Mouse (Mus musculus) activated CD4-positive, CD25-positive, alpha-beta regulatory T cell, adult 4 months (primary cell): ENCODE measurements at regions not wholly inside any gene's neighbourhood (a gene's known extent, or its start where the extent isn't known, plus 50 kb on each side); places are given as distances from the start of the nearest gene placed in this dataset.

ENCODE experiments used
- ATAC-seq: one replicate; pipeline ENCODE4 v1.8.0; 2017

- ATAC-seq: no peak
These were observed 822.8 kb upstream of the Acvr2a start for GRCm38 (mm10) chr2:47991132-47991531.

- ATAC-seq: no peak
These were observed 819.7 kb upstream of the Acvr2a start for GRCm38 (mm10) chr2:47994185-47994584.

- ATAC-seq: no peak
These were observed 812.7 kb upstream of the Acvr2a start for GRCm38 (mm10) chr2:48001230-48001629.

- peak; percentile 83 for ATAC-seq
These were observed 812.0 kb upstream of the Acvr2a start for GRCm38 (mm10) chr2:48001800-48002507.

- ATAC-seq: no peak
These were observed 803.6 kb upstream of the Acvr2a start for GRCm38 (mm10) chr2:48010308-48010707.

GRCm38 (mm10) chr2:48027559-48027958, 786.4 kb upstream of the Acvr2a start:
- no peak for ATAC-seq

GRCm38 (mm10) chr2:48061375-48061774, 752.5 kb upstream of the Acvr2a start:
- ATAC-seq: no peak

GRCm38 (mm10) chr2:48063436-48063835, 750.5 kb upstream of the Acvr2a start:
- no peak for ATAC-seq

GRCm38 (mm10) chr2:48065162-48065561, 748.7 kb upstream of the Acvr2a start:
- no peak for ATAC-seq

- no peak for ATAC-seq
These were observed 731.6 kb upstream of the Acvr2a start for GRCm38 (mm10) chr2:48082120-48082799.

GRCm38 (mm10) chr2:48098287-48098686, 715.6 kb upstream of the Acvr2a start:
- no peak for ATAC-seq

GRCm38 (mm10) chr2:48098931-48099531, 714.9 kb upstream of the Acvr2a start:
- no peak for ATAC-seq

GRCm38 (mm10) chr2:48123662-48124061, 690.2 kb upstream of the Acvr2a start:
- ATAC-seq: no peak

- no peak for ATAC-seq
These were observed 675.8 kb upstream of the Acvr2a start for GRCm38 (mm10) chr2:48138051-48138611.

- ATAC-seq: no peak
These were observed 672.6 kb upstream of the Acvr2a start for GRCm38 (mm10) chr2:48141281-48141680.

GRCm38 (mm10) chr2:48154706-48155105, 659.2 kb upstream of the Acvr2a start:
- ATAC-seq: no peak

GRCm38 (mm10) chr2:48172626-48173025, 641.3 kb upstream of the Acvr2a start:
- no peak for ATAC-seq

GRCm38 (mm10) chr2:48186161-48186560, 627.7 kb upstream of the Acvr2a start:
- no peak for ATAC-seq

- no peak for ATAC-seq
These were observed 627.3 kb upstream of the Acvr2a start for GRCm38 (mm10) chr2:48186609-48187008.

GRCm38 (mm10) chr2:48211804-48212203, 602.1 kb upstream of the Acvr2a start:
- no peak for ATAC-seq

- no peak for ATAC-seq
These were observed 593.1 kb upstream of the Acvr2a start for GRCm38 (mm10) chr2:48220771-48221170.

- no peak for ATAC-seq
These were observed 590.7 kb upstream of the Acvr2a start for GRCm38 (mm10) chr2:48223084-48223799.

- no peak for ATAC-seq
These were observed 563.7 kb upstream of the Acvr2a start for GRCm38 (mm10) chr2:48250174-48250573.
